Mouse (Mus musculus) small intestine, adult 10 weeks (tissue): ENCODE measurements around the gene Il27ra. TPM values are rescaled to one million over a fixed set of nuclear protein-coding genes. Genes with fewer than 3 reads are reported as not detected.

Experiments
- polyA plus RNA-seq: library from polyadenylated mRNA; stranded (reverse); fragments of 350-450 nt; fragmentation: Illumina TruSeq; extraction: RNeasy Lipid Tissue Mini Kit (QIAGEN cat#74804); gene quantifications from one replicate; pipeline ENCODE4 v1.2.3, GENCODE M21; 2014; ENCODE audit warnings: low replicate concordance

The Il27ra gene
- polyA plus RNA-seq: not detected

DNA sequence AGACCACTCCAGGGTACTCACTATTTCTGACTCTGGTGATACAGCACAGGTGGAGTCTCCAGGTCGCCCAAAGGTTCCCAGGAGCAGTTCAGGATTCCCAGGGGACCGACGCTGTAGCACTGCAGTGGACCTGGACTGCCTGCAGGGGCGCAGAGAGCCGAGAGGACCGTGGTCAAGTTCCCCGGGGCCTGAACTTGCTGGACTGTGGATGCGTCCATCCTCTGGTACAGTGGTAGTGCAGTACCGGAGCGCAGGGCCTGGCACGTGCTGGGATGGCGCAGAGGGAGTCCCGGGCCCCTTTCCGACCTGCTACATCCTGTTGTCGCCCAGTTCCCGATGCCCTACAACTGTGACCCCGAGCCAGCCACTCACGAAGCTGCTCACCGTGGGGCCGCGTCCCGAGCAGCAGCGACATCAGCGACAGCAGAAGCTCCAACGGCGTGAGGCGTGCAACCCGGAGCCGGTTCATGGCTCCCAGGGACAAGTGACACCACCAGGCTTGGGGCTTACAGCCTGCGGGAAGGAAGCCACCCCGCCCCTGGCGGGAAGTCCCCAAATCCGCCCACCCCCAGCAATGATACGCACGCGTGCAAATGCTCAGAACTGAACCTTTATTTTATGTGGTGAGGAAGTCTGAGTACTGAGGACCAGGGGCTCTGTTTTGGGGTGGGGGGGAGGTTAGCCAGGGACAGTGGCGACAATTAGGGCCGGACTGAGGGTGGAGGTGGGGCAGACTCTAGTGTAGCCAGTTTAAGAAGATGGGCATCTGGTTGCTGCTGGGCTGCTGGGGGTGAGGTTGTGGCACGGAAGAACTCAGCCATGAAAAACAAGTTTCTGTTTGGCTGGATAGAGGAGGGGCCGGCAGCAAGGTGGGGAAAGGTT lies at the start of gene Il27ra:
TSS of gene Il27ra (minus strand) at position 524 of the 882 bp plus-strand sequence.

DNA sequence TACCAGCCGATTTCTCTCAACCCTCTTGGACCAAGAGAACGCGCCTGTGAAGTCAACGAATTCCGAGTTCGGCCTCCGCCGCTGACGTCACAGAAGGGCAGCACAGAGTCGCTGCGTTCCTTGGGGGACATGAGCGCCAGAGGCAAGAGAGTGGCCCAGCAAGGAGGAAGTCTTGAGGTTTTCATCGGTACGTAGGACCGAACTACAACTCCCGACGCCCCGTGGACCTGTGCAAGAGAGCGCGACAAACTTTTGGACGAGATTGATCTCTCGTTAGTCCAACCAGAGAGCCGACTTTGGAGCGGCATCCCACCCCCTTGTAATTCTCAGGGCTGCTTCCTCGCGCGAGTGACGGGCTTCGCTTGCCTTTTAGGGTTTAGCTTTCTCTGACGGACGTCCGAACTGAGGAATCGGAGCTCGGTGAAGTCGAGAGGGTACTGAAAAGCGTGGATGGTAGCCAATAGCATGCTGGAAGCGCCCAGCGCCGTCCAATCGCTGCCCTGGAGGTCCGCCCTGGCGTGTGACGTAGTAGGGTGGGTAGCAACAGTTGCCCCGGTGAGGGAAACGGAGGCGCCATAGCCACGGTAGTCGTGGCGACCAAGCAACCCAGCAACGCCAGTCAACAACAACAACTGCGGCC lies 24.0 kb upstream of the Il27ra start, which contains the start of gene Rfx1:
TSS of gene Rfx1 (plus strand) at position 544 of the 640 bp plus-strand sequence.

DNA sequence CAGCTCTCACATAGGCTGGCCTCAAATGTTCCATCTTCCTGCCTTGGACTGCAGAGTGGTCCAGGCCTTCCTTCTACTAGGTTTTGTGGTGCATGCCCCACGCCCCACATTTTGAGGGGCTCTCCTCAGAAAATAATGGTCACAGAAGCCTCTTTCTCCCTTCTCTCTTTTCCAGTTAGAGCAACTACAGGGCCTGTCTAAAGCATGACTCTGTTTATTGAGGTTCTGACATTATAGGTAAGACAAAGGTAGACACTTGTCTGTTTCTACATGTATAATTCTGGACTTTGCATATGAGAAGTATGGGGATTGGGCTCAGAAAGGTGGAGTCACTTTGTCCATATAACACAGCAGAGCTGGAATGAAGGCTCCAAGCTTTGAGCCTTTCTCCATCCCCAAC lies 22.6 kb upstream of the Il27ra start, which contains the start of gene Gm10643:
TSS of gene Gm10643 (minus strand) at position 101 of the 400 bp plus-strand sequence.

DNA sequence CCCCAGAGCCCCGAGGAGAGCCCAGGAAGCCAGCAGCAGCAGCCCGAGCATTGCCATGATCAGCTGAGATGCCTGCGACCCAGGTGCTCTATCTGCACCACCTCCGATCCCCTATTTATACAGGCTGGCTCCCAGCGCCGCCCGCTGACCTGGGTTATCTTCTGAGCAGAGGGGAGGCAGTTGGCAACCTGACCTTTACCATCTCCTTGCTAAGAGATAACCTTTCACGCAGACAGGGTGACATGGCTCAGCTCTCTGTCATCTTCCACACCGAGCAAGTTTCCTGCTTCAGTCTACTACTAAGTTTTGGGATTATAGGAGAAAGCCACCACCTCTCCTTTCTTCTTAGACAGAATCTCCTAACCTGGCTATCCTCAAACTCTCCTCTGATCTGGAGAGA lies 2.5 kb upstream of the Il27ra start, which contains the start of gene Rln3:
TSS of gene Rln3 (minus strand) at position 101 of the 400 bp plus-strand sequence.

DNA sequence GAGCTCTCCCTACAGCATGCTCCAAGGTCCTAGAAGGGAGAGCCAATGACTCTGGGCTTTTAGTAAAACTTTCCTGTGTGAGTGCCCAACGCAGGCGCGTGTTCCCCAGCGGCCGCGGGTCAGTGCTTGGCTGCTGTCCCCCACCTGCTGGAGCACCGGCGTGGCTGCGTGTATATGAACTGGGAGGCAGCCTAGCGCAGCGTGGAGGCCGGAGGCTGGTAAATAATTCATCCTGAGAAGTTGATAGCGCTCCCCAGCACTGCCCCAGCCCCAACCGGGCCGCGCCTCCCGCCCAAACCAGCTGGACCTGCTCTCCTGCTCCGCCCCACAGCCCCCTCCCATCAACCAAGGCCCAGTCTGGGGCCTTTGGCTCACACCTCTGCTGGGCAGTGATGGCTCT lies 21.3 kb downstream of the Il27ra start, which contains the start of gene Palm3:
TSS of gene Palm3 (plus strand) at position 376 of the 400 bp plus-strand sequence.

DNA sequence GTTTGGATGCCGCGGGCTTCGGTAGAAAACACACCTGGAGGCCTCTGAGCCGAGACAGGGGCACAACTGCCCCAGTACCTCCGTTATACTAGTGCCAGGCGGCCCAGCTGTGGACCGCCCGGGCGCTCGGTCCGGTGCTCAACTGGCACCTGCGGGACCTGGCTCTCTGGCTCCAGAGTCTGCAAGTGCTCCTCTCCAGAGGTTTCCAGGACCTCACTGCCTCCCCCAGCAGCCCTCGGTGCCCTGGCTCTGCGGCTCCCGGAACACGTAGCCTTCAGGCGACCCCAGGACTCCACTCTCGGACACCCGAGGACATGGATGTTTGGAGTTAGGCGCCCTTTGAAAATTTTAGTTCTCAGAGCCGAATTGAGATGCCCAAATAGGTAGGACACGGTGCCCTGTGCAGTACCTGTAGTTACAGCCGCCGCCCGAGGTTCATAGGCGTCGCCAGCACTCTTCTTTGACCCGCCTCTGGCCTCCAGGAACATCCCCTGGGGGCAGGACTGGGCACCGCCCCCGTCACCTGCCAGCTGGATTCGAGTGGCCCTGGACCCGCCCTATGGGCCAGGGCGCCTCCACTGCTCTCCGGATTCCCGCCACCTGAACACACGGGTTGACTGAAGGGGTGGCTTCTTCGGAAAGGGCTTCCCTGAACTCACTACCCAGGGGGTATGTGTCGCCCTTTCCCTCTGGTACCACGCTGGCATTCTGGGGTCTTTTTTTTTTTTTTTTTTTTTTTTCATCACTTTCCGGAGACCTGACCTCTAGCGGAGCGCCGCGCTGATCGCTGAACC lies 30.5 kb downstream of the Il27ra start, which contains the start of gene 2210011C24Rik:
TSS of gene 2210011C24Rik (minus strand) at position 467 of the 794 bp plus-strand sequence.

DNA sequence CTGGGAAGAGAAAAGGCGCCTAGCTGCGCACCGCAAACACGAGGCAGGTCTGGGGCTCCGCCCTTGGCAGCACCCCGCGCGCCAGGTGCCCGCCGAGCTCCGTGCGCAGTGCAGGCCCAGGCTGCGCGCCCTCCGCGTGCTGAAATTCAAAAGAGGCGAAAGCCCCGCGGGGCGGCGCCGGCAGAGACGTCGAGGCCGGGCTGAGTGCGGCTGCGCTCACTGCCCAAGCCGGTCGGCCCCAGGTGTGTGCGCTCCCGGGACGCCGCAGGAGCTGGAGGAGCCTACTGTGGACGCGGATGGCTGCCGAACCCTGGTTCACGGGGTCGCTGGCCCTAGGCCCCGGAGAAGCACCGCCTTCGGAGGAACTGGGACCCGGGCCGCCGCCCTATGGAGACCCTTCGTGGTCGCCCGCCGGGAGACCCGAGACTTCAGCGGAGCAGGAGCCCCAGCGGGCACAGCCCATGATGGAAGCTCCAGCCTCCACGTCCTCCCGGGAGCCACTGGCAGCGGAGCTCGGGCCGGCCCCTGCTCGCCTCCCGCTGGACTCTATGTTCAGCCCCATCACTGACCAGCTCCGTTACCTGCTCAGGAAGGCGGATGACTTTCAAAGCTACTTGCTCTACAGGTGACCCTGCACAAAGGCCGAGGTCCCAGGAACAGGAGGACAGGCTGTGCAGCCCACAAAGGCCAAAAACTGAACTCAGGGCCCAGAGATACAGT lies 40.9 kb downstream of the Il27ra start, which contains the start of gene 1700067K01Rik:
TSS of gene 1700067K01Rik (plus strand) at position 222 of the 720 bp plus-strand sequence.

GRCm38 (mm10) chr8:83997511-83998141 lies 44.8 kb downstream of the Il27ra start, which contains the start of gene Samd1:
Gene Samd1, plus strand, starts transcription at chr8:83997672.

Other genes with a start within 250 kb of the Il27ra start
- 0.78 TPM for gene Adgrl1, start 142.5 kb downstream of the Il27ra start, polyA plus RNA-seq
- gene Gm10644, start 87.4 kb downstream of the Il27ra start, polyA plus RNA-seq: not detected
- gene Asf1b, start 87.1 kb downstream of the Il27ra start, polyA plus RNA-seq: 7.2 TPM
- gene Prkaca, start 69.6 kb downstream of the Il27ra start, polyA plus RNA-seq: 8.1 TPM
- 0.33 TPM for gene Samd1, start 44.9 kb downstream of the Il27ra start, polyA plus RNA-seq
- not detected for gene 1700067K01Rik, start 41.1 kb downstream of the Il27ra start, polyA plus RNA-seq
- gene 2210011C24Rik, start 30.4 kb downstream of the Il27ra start, polyA plus RNA-seq: 2.3 TPM
- 0.22 TPM for gene Palm3, start 21.1 kb downstream of the Il27ra start, polyA plus RNA-seq
- gene Rln3, start 2.4 kb upstream of the Il27ra start, polyA plus RNA-seq: not detected
- 0.89 TPM for gene Gm10643, start 22.5 kb upstream of the Il27ra start, polyA plus RNA-seq
- gene Rfx1, start 24.2 kb upstream of the Il27ra start, polyA plus RNA-seq: 0.97 TPM
- 2.0 TPM for gene Dcaf15, start 62.2 kb upstream of the Il27ra start, polyA plus RNA-seq
- gene Podnl1, start 83.4 kb upstream of the Il27ra start, polyA plus RNA-seq: 0.63 TPM
- 0.19 TPM for gene Cc2d1a, start 105.3 kb upstream of the Il27ra start, polyA plus RNA-seq
- not detected for gene 4930432K21Rik, start 105.4 kb upstream of the Il27ra start, polyA plus RNA-seq
- not detected for gene Nanos3, start 142.6 kb upstream of the Il27ra start, polyA plus RNA-seq
- gene Zswim4, start 194.5 kb upstream of the Il27ra start, polyA plus RNA-seq: not detected
- gene D8Ertd738e, start 207.1 kb upstream of the Il27ra start, polyA plus RNA-seq: 1.2 TPM
- gene Mri1, start 214.7 kb upstream of the Il27ra start, polyA plus RNA-seq: 2.8 TPM
- 0.74 TPM for gene Ccdc130, start 227.8 kb upstream of the Il27ra start, polyA plus RNA-seq